Mouse (Mus musculus) inflammation-experienced regulatory T-cells, adult 6 months (primary cell): ENCODE data around the gene Fam160a1. TPM values are rescaled to one million over a fixed set of nuclear protein-coding genes. Genes with fewer than 3 reads are reported as not detected.

Experiments
- ATAC-seq: one replicate; pipeline ENCODE4 v1.8.0; 2017
- polyA plus RNA-seq, 3 experiments: library from polyadenylated mRNA; unstranded; fragments of 100-300 nt; shearing (Covaris generic); gene quantifications; one replicate each; pipeline ENCODE4 v1.2.1; 2017

The Fam160a1 gene
- polyA plus RNA-seq, 3 experiments from 2014 or later = 1.2 to 5.0 (median 4.4) TPM

- ATAC-seq = no peak
Measured at GRCm38 (mm10) chr3:85677133-85677532, 140.0 kb downstream of the Fam160a1 start.

GRCm38 (mm10) chr3:85669844-85670243, 147.2 kb downstream of the Fam160a1 start:
- no peak for ATAC-seq

- no peak for ATAC-seq
Measured at GRCm38 (mm10) chr3:85667683-85668082, 149.4 kb downstream of the Fam160a1 start.

DNA sequence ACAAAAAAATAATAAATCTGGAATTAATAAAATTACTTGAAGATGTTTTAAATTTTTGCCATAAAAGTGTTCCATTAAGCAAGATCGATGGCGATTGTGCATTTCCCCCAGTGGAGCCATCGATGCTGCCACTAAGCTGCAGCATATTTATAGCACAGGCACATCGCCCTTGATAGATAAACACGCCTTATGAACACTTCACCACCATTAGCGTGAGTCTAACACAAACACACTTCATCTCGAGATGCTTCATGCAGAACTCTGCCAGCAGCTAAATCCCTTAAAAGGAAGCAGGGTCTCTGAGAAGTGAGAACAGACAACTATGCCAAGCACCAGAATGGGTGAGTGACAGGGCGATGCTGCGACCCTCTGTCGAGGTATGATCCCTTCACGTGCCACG, 150.4 kb downstream of the Fam160a1 start:
- ATAC-seq = no peak

GRCm38 (mm10) chr3:85666166-85666565, 150.9 kb downstream of the Fam160a1 start:
- ATAC-seq = no peak

DNA sequence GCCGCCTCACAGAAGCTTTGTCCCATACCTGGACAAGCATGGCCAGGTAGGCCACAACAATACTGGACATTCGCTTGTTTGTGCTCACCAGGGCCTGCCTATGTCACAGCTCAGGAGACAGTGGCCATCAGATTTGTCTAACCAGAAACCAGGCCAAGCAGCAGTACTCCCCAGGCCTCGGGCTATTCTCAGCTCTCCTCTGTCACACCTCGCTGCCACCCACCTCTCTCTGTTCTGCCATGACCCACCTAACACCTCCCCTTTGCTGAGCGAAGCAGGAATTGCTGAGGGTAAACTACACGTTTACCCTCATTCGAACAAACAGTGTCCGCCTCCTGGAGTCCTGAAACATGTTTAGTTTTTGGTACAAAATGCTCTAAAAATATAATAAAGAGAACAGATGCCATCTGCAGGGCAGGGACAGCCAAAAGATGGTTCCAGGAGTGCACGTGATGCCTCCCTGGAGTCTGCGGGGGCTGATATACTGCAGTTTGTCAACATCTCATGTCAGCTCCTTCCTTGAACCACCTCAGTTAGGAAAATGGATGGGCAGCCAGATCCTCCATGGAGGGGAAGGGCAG, 152.4 kb downstream of the Fam160a1 start:
- ATAC-seq = no peak

- no peak for ATAC-seq
Measured at GRCm38 (mm10) chr3:85663826-85664225, 153.3 kb downstream of the Fam160a1 start.

DNA sequence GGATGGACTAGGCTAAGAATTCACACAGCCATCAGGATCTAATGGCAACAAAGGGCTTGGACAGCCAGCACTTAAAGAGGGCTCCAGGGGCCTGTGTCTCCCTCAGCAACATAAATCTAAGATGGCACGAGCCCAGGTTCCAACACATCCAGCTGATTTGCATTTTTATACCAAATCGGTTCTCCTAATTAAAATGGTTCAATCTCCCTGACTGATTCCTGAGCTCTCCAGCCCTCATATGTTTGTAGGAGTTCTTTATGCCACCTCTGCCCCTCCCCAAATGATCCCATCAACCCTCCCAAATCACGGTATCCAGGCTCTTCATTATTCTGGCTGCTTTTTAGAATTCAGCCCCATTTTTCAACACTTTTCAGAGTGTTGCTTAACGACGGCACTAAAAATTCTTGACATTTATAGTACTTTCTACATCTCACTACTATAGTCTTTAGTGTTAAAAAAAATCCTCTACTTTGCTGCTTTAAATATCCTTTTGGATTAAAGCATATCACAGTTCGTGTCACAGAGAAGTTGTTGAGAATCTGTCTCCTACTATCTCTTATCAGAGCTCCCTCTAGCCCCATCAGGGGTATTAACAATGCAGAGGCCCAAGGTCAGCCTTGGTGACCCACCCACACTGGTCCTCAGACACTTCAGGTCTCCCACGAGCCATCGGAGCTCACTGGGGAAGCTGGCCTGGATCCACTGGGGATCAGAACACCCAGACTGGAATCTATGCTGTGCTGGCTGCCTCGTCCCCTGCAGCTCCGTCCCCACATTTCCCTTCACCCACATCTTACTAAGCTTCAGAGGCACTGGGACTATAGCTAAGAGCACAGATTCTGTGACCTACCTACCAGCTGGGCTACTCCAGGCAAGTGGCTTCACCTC, 154.9 kb downstream of the Fam160a1 start:
- ATAC-seq = no peak

- ATAC-seq = no peak
Measured at GRCm38 (mm10) chr3:85659681-85660080, 157.4 kb downstream of the Fam160a1 start.

GRCm38 (mm10) chr3:85655538-85655937, 161.6 kb downstream of the Fam160a1 start:
- no peak for ATAC-seq

- no peak for ATAC-seq
Measured at GRCm38 (mm10) chr3:85652727-85653665, 164.1 kb downstream of the Fam160a1 start.

GRCm38 (mm10) chr3:85649176-85649575, 167.9 kb downstream of the Fam160a1 start:
- ATAC-seq = no peak

GRCm38 (mm10) chr3:85645517-85646004, 171.5 kb downstream of the Fam160a1 start:
- ATAC-seq = no peak

DNA sequence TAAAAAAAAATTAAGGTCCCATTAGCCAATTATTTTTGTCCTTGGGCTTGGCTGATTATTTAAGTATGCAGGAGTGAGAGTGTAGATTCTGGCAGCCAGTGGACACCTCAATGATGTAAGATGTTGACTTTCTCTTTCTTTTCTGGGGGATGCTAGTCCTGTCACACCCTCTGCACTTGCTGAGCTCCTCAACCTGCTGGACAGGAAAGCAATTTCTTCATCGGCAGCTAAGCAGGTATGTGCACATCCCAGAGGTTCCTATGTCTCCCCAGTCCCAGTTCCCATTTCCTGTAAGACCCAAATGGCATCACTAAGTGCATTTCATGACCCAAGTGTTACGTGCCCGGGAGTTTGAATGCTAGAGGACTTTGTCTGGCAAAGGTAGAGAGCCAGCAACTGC, 172.3 kb downstream of the Fam160a1 start:
- ATAC-seq = no peak

GRCm38 (mm10) chr3:85641751-85642150, 175.3 kb downstream of the Fam160a1 start:
- no peak for ATAC-seq

GRCm38 (mm10) chr3:85636716-85637447, 180.2 kb downstream of the Fam160a1 start:
- ATAC-seq = no peak

- ATAC-seq = no peak
Measured at GRCm38 (mm10) chr3:85635591-85635990, 181.5 kb downstream of the Fam160a1 start.

GRCm38 (mm10) chr3:85635126-85635419, 182.0 kb downstream of the Fam160a1 start:
- no peak for ATAC-seq

- ATAC-seq = no peak
Measured at GRCm38 (mm10) chr3:85634389-85635125, 182.5 kb downstream of the Fam160a1 start.

GRCm38 (mm10) chr3:85633733-85634132, 183.4 kb downstream of the Fam160a1 start:
- ATAC-seq = no peak

DNA sequence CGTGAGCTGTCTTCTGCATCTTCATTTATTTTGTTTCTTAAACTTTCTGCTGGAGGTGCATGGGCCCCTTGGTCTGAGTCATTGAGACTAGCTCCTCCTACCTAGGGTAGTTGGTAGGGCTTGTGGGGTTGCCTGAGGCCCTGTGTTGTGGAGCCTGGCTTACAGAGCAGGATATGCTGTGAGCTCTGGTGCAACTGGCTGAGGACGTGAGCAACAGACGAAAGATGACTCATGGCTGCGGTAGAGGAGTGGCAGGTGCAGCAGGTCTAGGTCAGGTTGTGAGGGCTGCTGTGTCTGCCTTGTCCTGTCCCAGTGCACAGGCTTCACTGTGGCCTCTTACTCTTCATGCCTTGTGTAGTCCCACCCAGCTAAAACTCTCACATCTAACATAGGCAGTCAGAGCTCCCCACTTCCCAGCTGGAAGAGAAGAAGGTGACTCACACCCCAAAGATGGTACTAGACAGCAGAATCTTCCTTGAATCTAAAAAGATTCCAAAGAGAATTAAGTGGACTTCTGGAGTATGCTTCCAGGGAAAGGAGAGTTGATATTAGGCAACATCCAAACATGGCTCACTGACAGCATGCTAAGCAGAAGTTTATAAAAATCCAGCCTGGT, 187.1 kb downstream of the Fam160a1 start:
- ATAC-seq = peak; percentile 52
